Mouse (Mus musculus) neural tube, embryonic 11.5 days (tissue): ENCODE data around the gene Slain2. TPM values are rescaled to one million over a fixed set of nuclear protein-coding genes. Genes with fewer than 3 reads are reported as not detected.
A peak's percentile ranks its signal among the peaks of the same experiment; 100 is the strongest.

Source experiments
- ATAC-seq: fragments of 200-750 bp; cut with Nextera tagmentation; 2 replicates; pipeline ENCODE4 v1.8.0; 2017; ENCODE audit warnings: moderate number of reproducible peaks, mild to moderate bottlenecking, moderate TSS enrichment, moderate library complexity; ENCODE audit not compliant: insufficient read depth, low FRiP score, low TSS enrichment
- DNase-seq: peaks from one replicate; pipeline ENCODE4 v3.0.0-alpha.2; 2015; ENCODE audit warnings: low spot score
- H3K27ac ChIP-seq: fragments of 300-500 bp; sonication (generic); 2 replicates; pipeline ENCODE4 v1.5.1; 2014; ENCODE audit warnings: low read depth, mild to moderate bottlenecking, low read length
- H3K27me3 ChIP-seq: fragments of 300-500 bp; sonication (generic); 2 replicates; pipeline ENCODE4 v1.6.1; 2014; ENCODE audit warnings: mild to moderate bottlenecking, low read length, mixed read lengths; ENCODE audit not compliant: control insufficient read depth, insufficient read depth
- H3K36me3 ChIP-seq: fragments of 300-500 bp; sonication (generic); 2 replicates; pipeline ENCODE4 v1.6.1; 2014; ENCODE audit warnings: mild to moderate bottlenecking, low read length, moderate library complexity, mixed read lengths; ENCODE audit not compliant: control insufficient read depth, insufficient read depth
- H3K4me1 ChIP-seq: fragments of 300-500 bp; sonication (generic); 2 replicates; pipeline ENCODE4 v1.6.1; 2014; ENCODE audit warnings: low read length, mixed read lengths; ENCODE audit not compliant: control insufficient read depth, insufficient read depth
- H3K4me2 ChIP-seq: fragments of 300-500 bp; sonication (generic); 2 replicates; pipeline ENCODE4 v1.6.1; 2014; ENCODE audit warnings: low read depth, mild to moderate bottlenecking, moderate library complexity
- H3K4me3 ChIP-seq: fragments of 300-500 bp; sonication (generic); 2 replicates; pipeline ENCODE4 v1.5.1; 2014; ENCODE audit warnings: low read depth, low read length
- H3K9ac ChIP-seq: fragments of 300-500 bp; sonication (generic); 2 replicates; pipeline ENCODE4 v1.6.1; 2014; ENCODE audit warnings: mild to moderate bottlenecking, low read length
- H3K9me3 ChIP-seq: fragments of 300-500 bp; sonication (generic); 2 replicates; pipeline ENCODE4 v1.6.1; 2016; ENCODE audit warnings: low read length; ENCODE audit not compliant: control insufficient read depth
- WGBS: fragments of 180-500 bp; shearing (Covaris S2); extraction: QIAGEN DNeasy Blood & Tissue Kit; methylation state at CpG from one replicate; pipeline ENCODE4 v1.1.7; 2014; 5-methylcytosine and 5-hydroxymethylcytosine counted together
- polyA plus RNA-seq: library from polyadenylated mRNA; unstranded; fragments of >200 nt; fragmentation: Nextera tagmentation; extraction: Ambion mirVana; gene quantifications from 2 replicates; pipeline ENCODE4 v1.2.1, GENCODE M21; 2014

Slain2 gene
- polyA plus RNA-seq, 1 experiment from 2014 or later = 30.6 TPM

DNA sequence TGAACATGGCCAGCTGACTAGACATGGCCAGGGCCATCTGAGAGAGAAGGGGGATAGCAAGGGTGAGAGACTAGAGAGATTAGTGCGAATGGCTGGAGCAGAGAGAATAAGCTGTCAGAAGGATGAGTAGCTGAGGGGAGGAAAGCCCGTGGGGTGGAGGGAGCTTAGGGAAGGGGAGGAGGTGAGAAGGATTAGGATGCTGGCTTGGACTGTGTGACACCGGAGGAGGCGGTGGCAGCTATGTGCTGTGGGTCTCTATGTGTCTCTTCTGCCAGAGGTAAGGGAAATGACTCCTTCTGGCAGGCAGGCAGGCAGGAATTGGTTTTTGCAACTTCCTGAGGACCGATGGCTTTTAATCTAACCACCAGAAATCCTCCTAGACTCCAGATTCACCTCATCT, 34.4 kb upstream of the Slain2 start:
- Histone ChIP-seq H3K36me3 (no peaks in the 10 kb centered on the region), H3K4me1 (no peaks in the 10 kb centered on the region), H3K27me3 (no peaks in the 10 kb centered on the region), H3K9ac (no peak overlapping the region), H3K9me3 (no peaks in the 10 kb centered on the region), H3K4me2 (no peak overlapping the region), H3K4me3 (no peak overlapping the region), H3K27ac (no peak overlapping the region)
- WGBS = 47% methylated on average over 5 of the region's 5 CpGs
- no peak for ATAC-seq
- no peak for DNase-seq

DNA sequence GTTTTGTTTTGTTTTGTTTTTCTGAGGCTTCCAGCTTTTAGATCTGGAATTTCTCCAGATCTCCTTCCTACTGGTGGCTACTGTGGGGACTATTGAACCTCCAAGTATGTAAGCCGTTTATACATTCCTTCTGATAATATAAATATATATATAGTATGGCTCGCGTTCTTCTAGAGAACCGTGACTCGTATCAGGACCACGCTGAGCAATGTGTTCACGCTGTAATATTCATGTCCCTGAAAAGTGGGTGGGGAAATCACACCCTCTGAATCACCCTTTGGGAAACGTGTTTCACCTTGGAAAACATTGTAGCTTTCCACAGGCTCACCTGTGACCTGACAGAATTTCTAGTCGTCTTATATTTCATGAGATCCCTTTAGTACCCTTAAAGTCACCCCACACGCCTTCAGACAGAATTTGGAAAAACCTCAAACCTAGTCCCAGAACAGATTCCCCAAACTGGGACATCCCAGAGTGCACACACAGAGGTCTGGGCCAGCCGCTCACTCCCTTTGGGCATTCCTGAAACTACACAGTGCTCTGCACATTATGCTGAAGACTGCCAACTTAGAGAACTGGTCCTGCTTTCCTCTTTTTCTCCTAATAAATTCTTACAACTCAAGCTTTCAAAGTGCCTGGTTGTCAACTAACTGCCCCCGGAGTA, 32.2 kb upstream of the Slain2 start:
- no peaks in the 10 kb centered on the region for H3K4me1 ChIP-seq
- WGBS = 89% methylated on average over 12 of the region's 12 CpGs
- no peak overlapping the region for H3K9ac ChIP-seq
- no peaks in the 10 kb centered on the region for H3K27me3 ChIP-seq
- H3K9me3 ChIP-seq = no peaks in the 10 kb centered on the region
- H3K4me3 ChIP-seq = no peak overlapping the region
- H3K36me3 ChIP-seq = no peaks in the 10 kb centered on the region
- H3K4me2 ChIP-seq = no peak overlapping the region
- no peak for ATAC-seq
- no peak overlapping the region for H3K27ac ChIP-seq
- DNase-seq = no peak

- H3K36me3 ChIP-seq = no peaks in the 10 kb centered on the region
Measured at GRCm38 (mm10) chr5:72882412-72882765, 31.7 kb upstream of the Slain2 start.

GRCm38 (mm10) chr5:72883706-72884105, 30.4 kb upstream of the Slain2 start:
- Histone ChIP-seq H3K27ac (no peak overlapping the region), H3K4me3 (no peak overlapping the region), H3K4me1 (no peaks in the 10 kb centered on the region), H3K9ac (no peak overlapping the region), H3K9me3 (no peaks in the 10 kb centered on the region), H3K4me2 (no peak overlapping the region), H3K27me3 (no peaks in the 10 kb centered on the region), H3K36me3 (no peaks in the 10 kb centered on the region)
- 88% methylated on average over 3 of the region's 3 CpGs for WGBS
- no peak for DNase-seq
- no peak for ATAC-seq

More at GRCm38 (mm10) chr5:72882412-72882765, 31.7 kb upstream of the Slain2 start:
- DNase-seq (no peak), ATAC-seq (no peak)
- Histone ChIP-seq H3K27me3 (no peaks in the 10 kb centered on the region), H3K4me3 (no peak overlapping the region), H3K4me1 (no peaks in the 10 kb centered on the region), H3K9me3 (no peaks in the 10 kb centered on the region), H3K27ac (no peak overlapping the region), H3K4me2 (no peak overlapping the region), H3K9ac (no peak overlapping the region)
- 76% methylated on average over 2 of the region's 2 CpGs for WGBS

DNA sequence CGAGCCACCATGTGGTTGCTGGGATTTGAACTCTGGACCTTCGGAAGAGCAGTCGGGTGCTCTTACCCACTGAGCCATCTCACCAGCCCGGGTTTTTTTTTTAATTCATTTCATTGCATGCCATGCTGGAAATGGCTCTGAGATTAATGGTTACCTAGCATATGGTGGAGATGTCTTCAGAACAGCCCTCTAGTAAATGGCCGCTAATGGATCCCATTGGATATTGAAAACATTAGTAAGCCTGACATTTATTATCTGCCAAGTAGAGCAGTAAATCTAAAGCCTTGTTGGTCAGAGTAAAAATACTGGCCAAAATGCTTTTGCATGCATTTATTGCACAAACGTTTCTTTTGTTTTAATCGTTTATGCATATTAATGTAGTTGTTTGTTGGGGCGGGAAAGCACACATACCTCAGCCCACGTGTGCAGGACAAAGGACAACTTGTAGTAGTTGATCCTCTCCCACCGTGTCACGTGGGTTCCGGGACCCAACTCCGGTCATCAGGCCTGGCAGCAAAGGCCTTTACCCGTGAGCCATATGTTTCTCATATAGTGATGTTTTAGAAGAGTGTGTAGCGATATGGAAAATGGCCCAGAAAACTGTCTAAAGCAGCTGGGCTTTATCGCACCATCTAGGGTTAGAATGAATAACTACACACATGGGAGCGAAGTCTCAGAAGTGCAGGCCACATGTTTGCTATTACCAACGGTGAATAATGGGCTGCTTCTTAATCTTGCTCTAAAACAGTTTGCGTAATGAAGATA, 27.5 kb upstream of the Slain2 start:
- WGBS = 56% methylated on average over 18 of the region's 19 CpGs
- ATAC-seq = peak; percentile 35; the same call in 1 of the 2 replicates

GRCm38 (mm10) chr5:72888260-72888659, 25.8 kb upstream of the Slain2 start:
- DNase-seq (no peak), ATAC-seq (no peak)
- H3K4me1 ChIP-seq = no peaks in the 10 kb centered on the region
- no peaks in the 10 kb centered on the region for H3K36me3 ChIP-seq
- no peak overlapping the region for H3K27ac ChIP-seq
- no peak overlapping the region for H3K4me2 ChIP-seq
- no peak overlapping the region for H3K4me3 ChIP-seq
- no peaks in the 10 kb centered on the region for H3K27me3 ChIP-seq
- no peak overlapping the region for H3K9ac ChIP-seq
- WGBS = 84% methylated on average over 7 of the region's 7 CpGs
- no peaks in the 10 kb centered on the region for H3K9me3 ChIP-seq

More for the DNA sequence above, 27.5 kb upstream of the Slain2 start:
- no peaks in the 10 kb centered on the region for H3K9me3 ChIP-seq
- no peak overlapping the region for H3K4me2 ChIP-seq
- peak; percentile 50 for DNase-seq
- no peak overlapping the region for H3K27ac ChIP-seq
- no peaks in the 10 kb centered on the region for H3K27me3 ChIP-seq
- H3K36me3 ChIP-seq = no peaks in the 10 kb centered on the region
- H3K4me1 ChIP-seq = no peaks in the 10 kb centered on the region
- H3K9ac ChIP-seq = no peak overlapping the region
- H3K4me3 ChIP-seq = no peak overlapping the region

GRCm38 (mm10) chr5:72891534-72891933, 22.6 kb upstream of the Slain2 start:
- no peaks in the 10 kb centered on the region for H3K4me1 ChIP-seq
- H3K27ac ChIP-seq = no peak overlapping the region
- 5% methylated on average over 12 of the region's 12 CpGs for WGBS
- no peaks in the 10 kb centered on the region for H3K9me3 ChIP-seq
- H3K36me3 ChIP-seq = no peaks in the 10 kb centered on the region
- DNase-seq (peak; percentile 62), ATAC-seq (peak; percentile 53; the same call in 1 of the 2 replicates)
- no peak overlapping the region for H3K4me3 ChIP-seq
- no peaks in the 10 kb centered on the region for H3K27me3 ChIP-seq
- no peak overlapping the region for H3K4me2 ChIP-seq
- H3K9ac ChIP-seq = no peak overlapping the region

GRCm38 (mm10) chr5:72893987-72894386, 20.1 kb upstream of the Slain2 start:
- no peak overlapping the region for H3K4me2 ChIP-seq
- no peak overlapping the region for H3K4me3 ChIP-seq
- no peaks in the 10 kb centered on the region for H3K4me1 ChIP-seq
- DNase-seq (peak; percentile 30), ATAC-seq (no peak)
- H3K9ac ChIP-seq = no peak overlapping the region
- H3K27me3 ChIP-seq = no peaks in the 10 kb centered on the region
- 57% methylated on average over 5 of the region's 5 CpGs for WGBS
- no peaks in the 10 kb centered on the region for H3K36me3 ChIP-seq
- H3K9me3 ChIP-seq = no peaks in the 10 kb centered on the region
- H3K27ac ChIP-seq = no peak overlapping the region

DNA sequence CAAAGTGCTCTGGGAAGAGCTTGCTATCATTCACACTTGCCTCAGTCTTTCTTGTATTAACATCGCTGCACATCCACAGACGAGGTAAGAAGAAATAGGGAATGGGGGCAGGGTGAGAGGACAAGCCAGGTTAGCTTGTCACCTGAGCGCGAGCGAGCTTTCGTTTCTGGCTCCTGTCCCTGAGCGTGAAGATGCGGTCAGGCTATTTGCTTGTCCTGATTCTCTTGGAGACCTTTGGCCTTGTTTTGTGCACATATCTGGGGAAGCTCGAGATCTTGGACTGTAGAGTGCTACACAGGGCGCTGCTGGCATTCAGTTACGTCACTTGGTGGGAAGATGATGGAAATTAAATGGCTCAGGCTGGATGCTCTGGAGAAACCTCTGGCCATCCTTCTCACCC, 18.8 kb upstream of the Slain2 start:
- no peaks in the 10 kb centered on the region for H3K36me3 ChIP-seq
- H3K9me3 ChIP-seq = no peaks in the 10 kb centered on the region
- no peaks in the 10 kb centered on the region for H3K4me1 ChIP-seq
- H3K4me3 ChIP-seq = no peak overlapping the region
- WGBS = 95% methylated on average over 11 of the region's 11 CpGs
- DNase-seq (no peak), ATAC-seq (no peak)
- no peak overlapping the region for H3K9ac ChIP-seq
- H3K4me2 ChIP-seq = no peak overlapping the region
- no peaks in the 10 kb centered on the region for H3K27me3 ChIP-seq
- H3K27ac ChIP-seq = no peak overlapping the region
